Mouse (Mus musculus): Measurements from ENCODE around the gene Dhrs7c.
A peak's percentile ranks its signal among the peaks of the same experiment; 100 is the strongest.

Dhrs7c gene

DNA sequence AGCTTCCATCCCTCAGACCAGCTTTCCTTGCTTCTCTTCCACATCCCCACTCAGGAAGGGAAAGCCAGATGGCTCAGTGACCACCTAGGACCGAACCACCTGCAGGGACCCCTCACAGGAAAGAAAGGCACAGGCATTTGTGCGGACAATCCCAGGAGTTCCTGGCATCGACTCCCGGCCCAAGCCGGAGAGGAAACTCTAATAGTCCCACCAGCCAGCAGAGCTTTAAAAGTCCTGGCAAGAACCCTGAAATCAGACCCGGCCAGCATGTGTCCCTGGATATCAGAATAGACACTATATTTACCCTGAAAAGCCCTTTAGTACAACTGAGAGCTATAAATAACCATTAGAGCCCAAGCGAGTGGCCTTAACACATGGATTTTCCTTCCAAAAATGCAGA lies at the start of gene Dhrs7c:
Gene Dhrs7c, plus strand, starts transcription at position 257 of the 400 bp plus-strand sequence.
- ATAC-seq (ENCODE audit: low TSS enrichment) = no peak

- ATAC-seq (ENCODE audit: low TSS enrichment) = peak; percentile 56; the same call in 1 of the 2 replicates
Observed at GRCm38 (mm10) chr11:67756287-67756686, 41.7 kb upstream of the Dhrs7c start.

DNA sequence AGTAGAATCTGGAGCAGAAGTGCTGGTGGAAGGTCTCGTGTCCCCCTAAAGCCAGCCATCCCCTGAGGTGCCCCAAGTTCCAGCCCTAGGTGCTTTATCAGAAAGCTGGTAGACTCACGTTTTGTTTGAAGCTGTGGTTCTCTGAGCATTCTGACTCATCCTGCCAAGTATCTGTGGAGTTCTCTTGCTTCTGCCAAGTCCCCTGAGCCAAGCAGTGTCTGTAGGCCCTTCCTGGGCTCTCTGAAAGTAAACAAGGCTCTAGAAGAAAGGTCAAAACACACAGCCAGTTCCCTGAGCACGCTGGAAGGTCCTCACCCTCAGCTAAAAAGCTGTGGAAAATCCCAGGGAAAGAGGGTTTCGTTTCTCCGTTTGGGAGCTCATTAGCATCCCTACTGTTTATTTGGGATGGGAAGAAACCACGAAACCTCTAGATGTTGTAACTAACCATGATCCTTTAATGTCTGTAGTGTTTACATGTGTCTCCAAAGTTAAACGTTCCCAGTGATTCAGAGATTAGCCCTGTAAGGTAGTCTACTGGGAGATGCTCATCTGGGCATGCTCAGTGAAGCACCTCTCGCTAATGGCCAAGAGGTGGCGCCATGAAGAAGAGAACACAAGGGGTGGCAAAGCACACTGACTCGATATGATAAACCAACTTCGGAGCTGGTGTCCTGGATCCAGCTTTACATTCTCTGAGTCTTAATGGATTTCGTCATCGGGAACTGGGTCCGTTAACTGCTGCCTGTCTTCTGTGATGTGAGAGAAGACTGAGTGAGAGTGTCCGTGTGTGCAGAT lies 40.4 kb upstream of the Dhrs7c start:
- peak; percentile 66; the same call in 1 of the 2 replicates for ATAC-seq (ENCODE audit: low TSS enrichment)

- no peak for ATAC-seq (ENCODE audit: low TSS enrichment)
Observed at GRCm38 (mm10) chr11:67771053-67771452, 26.9 kb upstream of the Dhrs7c start, which contains the start of gene Glp2r. Gene Glp2r (minus strand): TSS chr11:67771153.

DNA sequence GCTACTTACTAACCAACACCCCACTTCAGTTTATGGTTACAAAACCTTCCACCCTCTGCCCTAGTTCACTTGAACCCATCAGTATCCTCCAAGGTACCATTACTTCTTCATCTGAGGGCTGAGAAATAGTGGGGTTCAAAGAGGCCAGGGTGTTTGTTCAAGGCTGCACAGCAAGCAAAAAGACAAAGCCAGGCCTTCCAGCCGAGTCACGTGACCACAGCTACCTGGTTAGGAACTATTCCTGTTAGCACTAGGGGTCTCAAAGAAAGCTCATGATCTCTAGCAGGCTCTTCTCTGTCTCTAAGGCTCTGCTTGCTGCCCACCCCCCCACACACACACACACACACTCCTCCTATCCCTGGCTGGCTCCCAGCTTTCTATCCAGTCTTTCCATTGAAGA lies 26.3 kb upstream of the Dhrs7c start:
- no peak for ATAC-seq (ENCODE audit: low TSS enrichment)

DNA sequence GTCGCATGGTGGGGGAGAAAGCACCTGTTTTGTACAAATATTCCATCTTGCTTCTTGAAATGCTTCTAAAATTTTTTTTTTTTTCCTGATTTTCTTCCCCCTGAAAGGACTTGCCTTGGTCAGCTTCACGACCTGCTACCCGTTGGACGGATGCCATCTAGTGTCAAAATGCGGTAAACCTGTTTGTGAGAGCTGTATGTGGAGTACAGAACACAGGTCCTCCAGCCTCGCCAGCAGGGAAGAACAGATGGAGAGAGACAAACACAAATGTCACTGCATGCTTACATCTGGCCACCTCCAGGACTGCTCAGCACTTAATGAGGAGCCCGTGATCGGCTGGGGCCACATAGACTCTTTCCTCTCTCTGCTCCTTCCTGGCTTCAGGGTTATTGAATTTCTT lies 25.4 kb upstream of the Dhrs7c start:
- ATAC-seq (ENCODE audit: low TSS enrichment) = peak; percentile 84

DNA sequence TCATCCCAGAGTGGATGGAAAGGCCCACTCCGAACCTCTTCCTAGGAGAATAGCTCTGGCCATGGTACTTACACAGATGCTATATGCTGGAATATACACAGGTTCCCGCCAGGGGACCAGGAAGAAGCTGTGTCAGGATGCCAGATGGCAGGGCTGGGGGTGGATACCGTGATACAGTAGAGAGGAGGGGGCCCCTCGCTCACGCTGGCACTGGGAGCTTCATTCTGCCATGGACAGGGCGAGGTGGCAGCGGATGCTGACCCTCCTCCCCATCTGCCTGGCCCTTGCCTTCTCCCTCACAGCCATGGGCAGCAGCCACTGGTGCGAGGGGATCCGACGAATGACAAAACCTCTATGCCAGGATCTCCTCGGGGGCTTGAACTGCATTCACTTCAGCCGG lies 23.6 kb upstream of the Dhrs7c start, which contains the start of gene Gsg1l2:
Gene Gsg1l2, plus strand, starts transcription at position 230 of the 400 bp plus-strand sequence.
- no peak for ATAC-seq (ENCODE audit: low TSS enrichment)

DNA sequence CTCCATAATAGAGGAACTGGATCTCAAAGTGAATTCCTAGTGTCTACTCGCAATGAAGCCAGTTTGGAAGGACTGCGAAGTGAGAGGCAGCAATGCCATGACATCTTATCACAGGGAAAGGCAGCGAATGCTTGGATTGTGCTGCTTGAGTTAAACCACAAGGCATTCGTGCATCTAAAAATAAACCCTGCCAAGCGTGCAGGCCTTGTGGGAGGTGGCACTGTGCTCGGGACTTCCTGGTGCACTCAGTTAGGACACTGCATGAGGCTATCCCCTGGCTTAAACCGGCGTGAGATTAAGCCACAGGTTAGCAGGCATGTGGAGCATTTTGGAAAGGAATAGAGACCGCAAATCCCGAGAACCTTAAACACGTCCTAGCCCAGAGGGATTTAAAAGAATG lies 7.8 kb upstream of the Dhrs7c start:
- ATAC-seq (ENCODE audit: low TSS enrichment) = peak; percentile 20; the same call in 1 of the 2 replicates

DNA sequence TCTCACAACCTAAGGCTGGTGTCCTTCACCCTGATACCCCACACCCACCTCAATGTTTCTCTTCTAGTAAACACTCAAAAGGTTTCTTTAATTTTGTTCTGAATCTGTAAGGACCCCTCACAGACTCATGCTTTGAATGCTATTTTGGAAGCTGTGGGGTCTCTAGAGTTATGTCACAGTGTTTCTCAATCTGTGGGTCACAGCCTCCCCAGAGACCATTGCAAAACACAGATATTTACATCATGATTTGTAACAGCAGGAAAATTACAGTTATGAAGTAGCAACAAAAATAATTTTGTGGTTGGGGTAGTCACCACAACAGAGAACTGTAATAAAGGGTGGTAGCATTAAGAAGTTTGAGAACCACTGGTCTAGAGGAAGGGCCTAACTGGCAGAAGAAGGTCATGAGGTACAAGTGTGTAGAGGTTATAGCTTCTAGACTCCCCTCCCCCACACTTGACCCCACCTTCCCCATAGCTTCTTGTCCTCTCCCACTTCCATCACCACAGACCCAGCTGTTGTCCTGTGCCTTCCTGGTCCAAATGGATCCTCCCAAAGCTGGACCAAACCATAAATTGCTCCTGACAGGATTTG lies 2.2 kb downstream of the Dhrs7c start:
- ATAC-seq (ENCODE audit: low TSS enrichment) = no peak

DNA sequence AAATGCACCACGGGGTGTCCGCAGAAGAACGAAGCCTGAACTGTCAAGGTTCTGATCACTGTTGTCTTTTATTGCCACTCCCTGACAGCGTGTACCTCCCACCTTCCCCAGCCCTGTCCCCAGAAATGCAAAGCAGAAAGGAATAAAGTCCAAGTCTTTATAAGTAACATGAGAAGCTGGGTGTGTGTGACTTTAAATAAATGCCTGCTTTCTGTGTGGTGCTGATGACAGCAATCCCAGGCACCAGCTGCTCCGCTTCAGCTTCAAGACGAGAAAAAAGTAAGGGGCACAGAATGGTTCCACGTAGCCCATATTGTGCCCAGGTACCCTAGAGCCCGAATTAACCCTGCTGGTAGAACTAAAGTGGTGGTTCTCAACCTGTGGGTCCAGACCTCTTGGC lies 3.2 kb downstream of the Dhrs7c start:
- peak; percentile 88 for ATAC-seq (ENCODE audit: low TSS enrichment)

GRCm38 (mm10) chr11:67805538-67805937 lies 7.6 kb downstream of the Dhrs7c start:
- no peak for ATAC-seq (ENCODE audit: low TSS enrichment)

GRCm38 (mm10) chr11:67806832-67807597 lies 9.0 kb downstream of the Dhrs7c start:
- no peak for ATAC-seq (ENCODE audit: low TSS enrichment)

GRCm38 (mm10) chr11:67808051-67808450 lies 10.1 kb downstream of the Dhrs7c start:
- peak; percentile 94 for ATAC-seq (ENCODE audit: low TSS enrichment)

- ATAC-seq (ENCODE audit: low TSS enrichment) = no peak
Observed at GRCm38 (mm10) chr11:67811535-67811934, 13.5 kb downstream of the Dhrs7c start.

DNA sequence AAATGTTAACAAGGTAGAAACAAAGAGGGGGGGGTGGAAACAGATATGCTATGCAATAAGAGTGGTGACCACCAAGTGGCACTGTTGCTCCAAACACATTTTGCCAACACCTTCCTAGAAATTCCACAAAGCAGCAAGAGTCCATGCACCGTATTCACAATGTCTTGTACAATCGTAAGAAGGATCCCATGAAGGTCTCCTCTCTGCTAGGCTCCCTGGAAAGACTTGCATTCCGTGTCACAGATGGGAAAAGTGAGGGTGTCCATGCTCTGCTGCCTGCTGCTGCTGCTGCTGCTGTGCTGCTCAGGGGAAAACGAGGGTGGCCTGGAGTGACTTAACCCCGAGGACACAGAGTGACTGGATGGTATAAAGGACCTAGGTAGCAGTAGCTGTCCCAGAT lies 21.6 kb downstream of the Dhrs7c start:
- ATAC-seq (ENCODE audit: low TSS enrichment) = peak; percentile 56

GRCm38 (mm10) chr11:67820221-67820620 lies 22.2 kb downstream of the Dhrs7c start:
- ATAC-seq (ENCODE audit: low TSS enrichment) = peak; percentile 53; the same call in 1 of the 2 replicates

GRCm38 (mm10) chr11:67821560-67821959 lies 23.6 kb downstream of the Dhrs7c start:
- ATAC-seq (ENCODE audit: low TSS enrichment) = peak; percentile 87

GRCm38 (mm10) chr11:67828360-67829059 lies 30.5 kb downstream of the Dhrs7c start:
- ATAC-seq (ENCODE audit: low TSS enrichment) = no peak

- no peak for ATAC-seq (ENCODE audit: low TSS enrichment)
Observed at GRCm38 (mm10) chr11:67829530-67829929, 31.5 kb downstream of the Dhrs7c start.

GRCm38 (mm10) chr11:67831820-67832219 lies 33.8 kb downstream of the Dhrs7c start:
- ATAC-seq (ENCODE audit: low TSS enrichment) = no peak

DNA sequence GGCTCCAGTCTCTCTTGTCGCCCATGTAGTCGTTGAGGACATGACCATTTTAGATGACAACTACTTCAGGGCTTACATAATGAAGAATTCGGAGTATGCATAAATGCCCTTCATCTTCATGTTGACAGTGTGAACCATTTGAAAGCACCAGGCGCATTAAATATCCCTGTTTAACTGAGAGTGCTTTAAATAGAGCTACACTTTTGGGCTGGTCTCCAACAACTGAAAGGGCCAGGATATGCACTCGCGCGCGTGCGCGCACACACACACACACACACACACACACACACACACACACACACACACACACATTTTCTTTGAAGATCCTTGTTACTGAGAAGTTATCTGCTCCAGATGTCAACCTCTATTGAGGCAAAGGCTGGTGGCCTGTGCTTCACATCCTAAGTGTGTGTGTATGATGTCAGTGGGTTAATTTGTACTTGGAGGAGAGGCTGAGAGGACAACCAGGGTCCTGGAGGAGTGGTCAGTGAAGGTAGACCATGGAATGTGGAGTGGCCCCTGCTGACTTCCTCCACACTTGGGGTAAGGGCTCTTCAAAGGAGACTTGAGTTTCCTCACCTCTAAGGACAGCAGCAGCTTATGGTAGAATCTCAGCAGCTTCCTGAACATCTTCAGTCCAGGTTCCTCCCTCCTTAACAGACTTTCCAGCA lies 37.6 kb downstream of the Dhrs7c start:
- ATAC-seq (ENCODE audit: low TSS enrichment) = no peak
